Mouse (Mus musculus): Measurements from ENCODE around the gene Epn2.

GRCm38 (mm10) chr11:61571225-61571624, 8.3 kb downstream of the Epn2 start:
- TF ChIP-seq CTCF (IDR thresholded peaks at IDR 0.05; ENCODE audit: borderline replicate concordance, extremely low read depth, insufficient read depth, insufficient read length), result no peak
- no peak for TF ChIP-seq POLR2A (IDR thresholded peaks at IDR 0.05; ENCODE audit: borderline replicate concordance, extremely low read depth, insufficient read depth, insufficient read length, poor library complexity, severe bottlenecking)

All from brain, embryonic 14.5 days (tissue).